Mouse (Mus musculus) thymus, adult 2 months (tissue): Measurements from ENCODE around the gene Dcaf8.

Experiments
- CTCF ChIP-seq: fragments of 200-500 bp; IDR thresholded peaks from 2 replicates; pipeline ENCODE4 v1.5.1; 2012; ENCODE audit warnings: mild to moderate bottlenecking, control low read depth, low read length, moderate library complexity, borderline replicate concordance; ENCODE audit not compliant: control insufficient read depth, poor library complexity, insufficient read depth; ENCODE audit errors: extremely low read depth
- POLR2A ChIP-seq: fragments of 200-500 bp; IDR thresholded peaks from 2 replicates; pipeline ENCODE4 v1.6.1; 2012; ENCODE audit warnings: mild to moderate bottlenecking, low read length, control low read depth, moderate library complexity; ENCODE audit not compliant: control insufficient read depth, poor library complexity, insufficient read depth; ENCODE audit errors: extremely low read depth

GRCm38 (mm10) chr1:172119100-172119499, 28.8 kb upstream of the Dcaf8 start:
- TF ChIP-seq CTCF (no peak), POLR2A (no peak)
